Mouse (Mus musculus) megakaryocyte, adult 5-6 weeks (primary cell): ENCODE measurements around the gene Erv3. TPM values are rescaled to one million over a fixed set of nuclear protein-coding genes. Genes with fewer than 3 reads are reported as not detected.

Experiments
- ATAC-seq: 2 replicates; pipeline ENCODE4 v1.8.0; 2016; ENCODE audit warnings: mild to moderate bottlenecking, inconsistent platforms; ENCODE audit not compliant: poor library complexity, severe bottlenecking
- total RNA-seq, 2 experiments: library from RNA; stranded (forward) in 1 of 2; stranded (reverse) in 1 of 2; fragments of 153-499, 151-499 nt in 1 of 2; fragments of 221-1000, 200-1000 nt in 1 of 2; gene quantifications; 2 replicates each; pipeline versions ENCODE4 v1.2.3 to v1.2.4; 2015 to 2017

The Erv3 gene
- total RNA-seq, 2 experiments from 2014 or later: not detected

GRCm38 (mm10) chr2:131827026-131827687 is 32.4 kb downstream of the Erv3 start:
- ATAC-seq: no peak

- ATAC-seq: 0 out of 2 replicates have a peak, but pooled peaks have one; percentile 23
These were observed 34.0 kb downstream of the Erv3 start for GRCm38 (mm10) chr2:131825498-131825897.

- no peak for ATAC-seq
These were observed 35.6 kb downstream of the Erv3 start for GRCm38 (mm10) chr2:131823931-131824330.

GRCm38 (mm10) chr2:131822492-131822891 is 37.1 kb downstream of the Erv3 start:
- no peak for ATAC-seq

GRCm38 (mm10) chr2:131821708-131821990 is 37.9 kb downstream of the Erv3 start:
- no peak for ATAC-seq

- peak; percentile 55 for ATAC-seq
These were observed 38.4 kb downstream of the Erv3 start for GRCm38 (mm10) chr2:131820932-131821707.

- ATAC-seq: peak; percentile 91
These were observed 39.4 kb downstream of the Erv3 start for GRCm38 (mm10) chr2:131820088-131820675.

- ATAC-seq: no peak
These were observed 45.2 kb downstream of the Erv3 start for GRCm38 (mm10) chr2:131814327-131814726.

GRCm38 (mm10) chr2:131813437-131813836 is 46.1 kb downstream of the Erv3 start:
- ATAC-seq: no peak

- peak; percentile 77 for ATAC-seq
These were observed 46.9 kb downstream of the Erv3 start for GRCm38 (mm10) chr2:131812480-131813137.

GRCm38 (mm10) chr2:131811607-131812006 is 47.9 kb downstream of the Erv3 start:
- ATAC-seq: no peak

GRCm38 (mm10) chr2:131808856-131809255 is 50.7 kb downstream of the Erv3 start:
- ATAC-seq: peak; percentile 22; the same call in 1 of the 2 replicates

GRCm38 (mm10) chr2:131807660-131808059 is 51.9 kb downstream of the Erv3 start:
- no peak for ATAC-seq

- ATAC-seq: no peak
These were observed 52.7 kb downstream of the Erv3 start for GRCm38 (mm10) chr2:131806863-131807262.

GRCm38 (mm10) chr2:131805306-131805705 is 54.2 kb downstream of the Erv3 start:
- no peak for ATAC-seq

GRCm38 (mm10) chr2:131803801-131804200 is 55.7 kb downstream of the Erv3 start:
- ATAC-seq: no peak

Other genes starting within 250 kb of the Erv3 start
- gene Prnp, start 50.2 kb upstream of the Erv3 start, total RNA-seq (2015): 0.80 and 1.6 TPM in 2 replicates
- 1.7 and 2.0 TPM in 2 replicates for gene Prnp, start 50.2 kb upstream of the Erv3 start, total RNA-seq (2017)
- not detected in 2 replicates for gene Prn, start 50.2 kb upstream of the Erv3 start, total RNA-seq (2015)
- gene Prn, start 50.2 kb upstream of the Erv3 start, total RNA-seq (2017): not detected in 2 replicates
- gene Prnd, start 91.1 kb upstream of the Erv3 start, total RNA-seq (2015): not detected in 2 replicates
- gene Prnd, start 91.1 kb upstream of the Erv3 start, total RNA-seq (2017): not detected in 2 replicates
- 62.4 and 70.2 TPM in 2 replicates for gene Rassf2, start 170.5 kb upstream of the Erv3 start, total RNA-seq (2015)
- 113 and 118 TPM in 2 replicates for gene Rassf2, start 170.5 kb upstream of the Erv3 start, total RNA-seq (2017)